Mouse (Mus musculus) urinary bladder, adult 2 months (tissue): ENCODE data around the gene Anks1b. TPM values are rescaled to one million over a fixed set of nuclear protein-coding genes. Genes with fewer than 3 reads are reported as not detected.

Experiments
- DNase-seq: peaks from one replicate; pipeline ENCODE4 v3.0.0; 2022; ENCODE audit warnings: low spot score
- polyA plus RNA-seq: library from polyadenylated mRNA; depleted of rRNA; stranded (reverse); fragments of >200 nt; gene quantifications from 2 replicates; pipeline ENCODE4 v1.2.3, GENCODE M21; 2012

Anks1b gene
- polyA plus RNA-seq, 1 experiment = 0.29 TPM

DNA sequence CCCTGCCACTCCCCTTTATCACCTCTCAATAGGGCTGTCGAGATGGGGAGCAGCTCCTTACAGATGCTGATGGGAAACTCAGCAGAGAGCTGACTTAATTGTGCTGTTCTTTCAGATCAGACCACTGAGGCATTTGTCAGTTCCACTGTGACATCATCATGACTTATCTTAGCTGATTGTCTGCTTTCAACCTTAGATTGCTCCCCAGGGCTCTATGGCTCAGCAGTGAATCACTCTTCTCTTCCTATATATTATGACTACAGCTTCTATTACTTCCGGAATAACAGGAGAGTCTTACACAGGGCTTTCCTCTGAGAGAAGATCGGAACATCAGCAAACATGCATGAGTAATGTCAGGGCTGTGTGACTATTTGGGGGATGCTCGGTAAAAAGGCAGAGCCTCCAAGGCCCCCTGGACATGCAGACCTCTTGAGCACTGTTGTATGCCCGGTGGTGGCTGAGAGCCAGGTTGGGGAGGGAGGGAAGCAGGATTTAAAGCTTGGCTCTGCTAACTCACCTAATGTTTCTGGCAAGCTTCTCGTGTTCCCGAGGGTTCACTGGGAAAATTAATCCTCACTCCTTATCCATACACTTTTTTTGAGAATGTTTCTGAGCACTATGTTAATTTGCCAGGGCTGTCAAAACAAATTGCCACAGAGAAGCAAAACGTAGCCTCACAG, 936.7 kb downstream of the Anks1b start:
- no peak for DNase-seq

DNA sequence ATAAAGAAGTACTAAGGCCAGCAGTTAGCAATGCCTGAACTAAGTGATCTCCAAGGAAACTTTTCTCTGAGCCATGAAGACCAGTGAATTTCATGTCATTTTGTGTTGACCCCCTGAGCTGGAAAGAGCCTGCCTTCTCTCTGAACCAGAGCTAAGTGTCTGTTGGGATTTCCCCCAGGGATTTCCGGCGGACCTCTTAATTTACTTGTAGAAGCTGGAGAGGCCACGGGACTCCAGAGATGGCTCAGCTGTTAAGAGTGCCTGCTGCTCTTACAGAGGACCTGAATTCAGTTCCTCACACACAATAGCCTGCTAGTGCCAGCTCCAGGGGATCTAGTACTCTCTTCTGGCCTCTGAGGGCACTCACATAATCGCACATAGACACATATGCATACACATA, 938.1 kb downstream of the Anks1b start:
- no peak for DNase-seq

DNA sequence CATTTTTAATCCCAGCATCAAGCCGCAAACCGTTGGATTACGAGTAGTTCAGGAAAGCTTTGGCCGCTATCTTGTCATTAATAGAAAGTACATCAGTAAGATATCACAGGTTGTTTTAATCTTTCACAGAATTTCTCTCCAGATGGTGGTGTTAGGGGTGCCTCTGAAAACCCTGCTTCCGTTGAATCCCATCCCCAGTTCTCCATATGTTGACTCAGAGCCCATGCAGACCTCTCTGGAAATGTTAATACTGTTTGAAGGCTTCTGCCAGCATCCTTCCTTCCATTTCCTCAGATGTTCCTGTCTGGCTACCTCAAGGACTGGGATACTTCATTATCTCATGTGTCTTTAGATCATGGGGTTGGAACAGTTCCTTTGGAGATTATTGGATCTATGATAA, 940.0 kb downstream of the Anks1b start:
- no peak for DNase-seq

DNA sequence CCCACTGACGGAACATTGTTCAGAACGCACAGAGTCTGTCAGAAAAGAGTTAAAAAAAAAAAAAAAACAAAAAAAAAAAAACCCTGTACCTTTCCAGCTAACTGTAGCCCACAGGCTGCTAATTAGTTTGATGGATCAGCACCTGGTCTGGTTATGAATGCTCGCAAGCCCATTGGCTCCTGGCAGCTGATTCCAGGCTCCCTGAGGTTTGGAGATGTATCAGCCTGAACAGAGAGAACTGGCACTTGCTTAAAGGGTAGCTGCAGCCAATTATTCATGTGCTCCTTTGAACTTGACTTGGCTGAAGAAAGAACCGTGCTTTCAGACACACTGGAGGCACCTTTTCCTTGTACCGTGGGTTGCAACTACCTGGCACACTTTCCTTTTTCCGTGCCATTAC, 941.1 kb downstream of the Anks1b start:
- DNase-seq = no peak

DNA sequence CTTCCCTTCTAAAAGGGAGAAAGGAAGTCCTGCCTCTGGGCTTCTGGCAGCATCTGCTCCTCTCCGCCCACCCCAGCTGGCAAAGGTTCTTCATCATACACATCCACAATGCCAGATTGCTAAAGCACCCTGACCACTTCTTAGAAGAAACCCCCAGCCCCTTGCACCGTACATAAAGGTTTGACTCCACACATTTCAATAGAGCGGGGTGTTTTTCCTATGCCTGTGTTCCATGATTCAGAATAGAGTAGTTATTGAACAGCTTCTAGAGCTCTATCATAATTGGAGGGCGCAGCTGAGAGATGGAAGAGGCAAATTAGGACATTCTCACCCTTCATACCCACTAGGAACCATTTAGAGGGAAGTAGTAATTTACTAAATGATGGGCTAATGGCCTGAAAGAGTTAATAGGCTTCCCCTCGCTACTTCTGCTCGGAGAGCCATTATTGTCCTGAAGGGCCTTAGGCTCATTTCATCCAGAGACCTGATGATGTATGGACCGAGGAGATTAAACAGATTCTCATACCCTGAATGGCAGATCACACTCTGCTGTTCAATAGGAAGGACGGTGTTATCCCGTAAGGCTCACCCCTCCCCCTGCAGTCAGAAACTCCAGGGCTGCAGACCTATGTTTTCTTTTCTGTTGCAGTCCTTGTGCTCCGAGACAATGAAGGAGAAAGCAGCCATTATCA, 945.1 kb downstream of the Anks1b start:
- DNase-seq = no peak

DNA sequence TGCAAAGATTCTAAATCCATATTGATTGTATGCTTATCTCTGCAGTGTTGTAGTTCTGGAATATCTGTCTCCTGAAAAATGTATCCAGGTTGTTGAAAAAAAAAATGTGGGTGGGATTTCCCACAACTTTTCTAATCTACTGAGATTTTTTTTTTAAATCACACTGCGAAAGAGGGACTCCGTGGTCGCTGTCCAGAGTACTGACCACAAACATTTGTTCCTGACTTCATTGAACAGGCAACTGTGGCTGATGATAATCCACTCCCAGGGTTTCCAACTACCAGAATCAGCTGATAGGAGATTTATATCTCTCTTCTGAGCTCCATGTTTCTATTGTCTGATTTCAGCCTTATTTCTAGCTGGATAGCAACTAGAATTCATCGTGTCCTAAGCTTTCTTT, 950.1 kb downstream of the Anks1b start:
- no peak for DNase-seq

DNA sequence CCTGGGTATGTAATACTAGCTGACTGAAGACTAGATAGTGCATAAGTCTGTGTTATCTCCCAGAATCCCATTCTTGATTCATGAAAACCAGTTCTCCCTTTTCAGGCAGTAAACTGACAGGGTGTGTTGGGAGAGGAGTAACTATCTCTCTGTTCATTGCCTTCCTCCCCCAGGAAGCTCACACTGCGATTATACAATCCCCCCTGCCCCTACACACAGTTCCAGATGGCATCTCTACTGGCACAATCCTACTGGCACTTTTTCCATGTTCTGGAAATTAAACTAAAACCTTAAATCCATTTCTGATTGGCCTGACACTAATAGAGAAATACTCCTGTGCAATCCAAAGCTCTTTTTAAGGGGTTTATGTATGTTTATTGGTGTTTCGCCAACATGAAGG, 951.4 kb downstream of the Anks1b start:
- DNase-seq = no peak

DNA sequence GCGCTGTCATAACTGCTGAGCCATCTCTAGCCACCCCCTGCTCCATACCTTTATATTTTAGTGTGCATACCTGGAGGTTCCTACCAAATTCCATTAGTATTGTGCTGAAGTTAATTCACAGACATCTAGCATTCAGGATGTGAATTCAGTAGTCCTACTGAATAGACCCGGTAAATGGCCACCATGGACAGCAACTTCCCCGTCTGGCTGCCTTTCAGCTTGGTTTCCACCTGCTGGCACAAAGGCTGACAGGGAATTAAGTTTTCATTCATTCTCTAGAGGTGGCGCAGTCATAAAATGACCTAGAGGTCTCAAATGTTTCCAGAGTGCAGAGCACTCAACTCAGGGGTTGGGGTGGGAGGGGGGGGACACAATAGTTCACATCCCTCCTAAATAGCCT, 953.6 kb downstream of the Anks1b start:
- DNase-seq = no peak

DNA sequence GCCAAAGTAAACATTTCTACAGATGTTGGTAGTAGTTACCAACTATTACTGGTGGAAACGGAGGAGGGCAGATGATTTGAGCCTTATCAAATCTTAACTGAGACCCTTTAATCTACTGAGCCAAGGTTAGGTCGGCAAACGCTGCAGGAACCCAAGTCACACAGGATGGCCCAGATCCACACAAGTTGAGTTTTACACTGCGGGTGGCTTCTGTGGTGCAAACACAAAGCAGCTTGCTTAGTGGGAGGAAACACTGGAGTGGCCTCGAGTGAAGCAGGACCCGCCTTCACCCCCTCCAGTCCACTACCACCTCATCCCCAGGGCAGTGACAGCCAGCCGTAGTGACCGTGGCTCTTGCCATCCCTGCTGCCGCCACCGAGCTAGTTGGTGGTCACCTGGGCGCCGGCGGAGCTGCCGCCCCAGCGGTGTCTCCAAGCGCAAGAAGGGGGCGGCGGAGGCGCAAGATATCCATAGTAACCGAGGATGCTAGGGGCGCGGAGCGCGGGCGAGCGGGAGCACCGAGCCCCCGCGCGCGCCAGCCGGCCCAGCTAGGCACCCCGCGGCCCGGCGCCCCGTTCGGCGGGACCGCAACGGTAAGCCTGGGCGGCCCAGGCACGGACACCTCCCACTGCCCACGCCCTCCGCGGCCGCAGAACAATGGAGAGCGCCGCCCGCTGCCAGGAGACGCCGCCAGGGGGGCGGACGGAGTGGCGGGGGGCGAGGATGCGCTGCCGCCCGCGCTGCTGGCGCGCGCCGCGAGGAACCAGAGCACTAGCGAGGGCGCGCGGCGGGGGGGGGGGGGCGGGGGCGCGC, 955.5 kb downstream of the Anks1b start:
- no peak for DNase-seq

DNA sequence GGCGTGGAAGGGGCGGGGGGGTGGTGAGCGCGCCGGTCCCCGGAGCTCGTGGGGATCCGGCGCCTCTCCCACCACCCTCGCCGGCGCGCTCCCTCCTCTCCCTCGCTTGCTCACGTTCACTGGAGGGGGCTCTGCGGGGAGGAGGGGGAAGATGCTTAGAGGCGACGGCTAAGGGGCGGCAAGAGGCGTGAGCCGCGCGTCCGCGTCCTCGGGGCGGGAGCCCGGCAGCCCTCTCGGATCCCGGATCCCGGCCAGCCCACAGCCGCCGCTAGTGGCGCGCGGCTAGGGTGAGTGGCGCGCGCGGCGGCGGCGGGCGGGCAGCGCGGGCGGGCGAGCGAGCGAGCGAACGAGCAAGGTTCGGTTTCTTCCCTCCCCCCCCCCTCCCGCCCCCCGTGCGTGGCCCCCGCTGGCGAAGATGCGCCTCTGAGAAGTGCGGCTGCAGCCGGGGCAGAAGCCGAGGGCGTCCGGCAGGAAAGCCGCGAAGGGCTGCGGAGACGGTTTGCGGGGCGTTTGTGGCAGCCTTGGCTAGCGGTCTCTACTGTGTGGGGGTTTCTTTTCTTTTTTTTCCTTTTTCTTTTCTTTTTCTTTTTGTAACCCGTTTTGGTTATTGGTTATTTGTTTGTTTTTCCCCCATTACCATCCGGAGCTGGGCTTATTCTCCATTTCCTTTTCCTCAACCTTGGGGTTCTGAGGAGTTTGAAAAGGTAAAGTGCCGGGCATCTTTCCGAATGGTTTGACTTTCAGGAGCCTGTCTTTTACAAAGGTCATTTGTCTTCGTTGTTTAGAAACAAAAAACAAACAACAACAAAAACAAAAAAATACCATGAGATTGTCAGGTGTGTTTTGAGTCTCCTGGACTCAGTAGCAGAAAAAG, 956.3 kb downstream of the Anks1b start:
- no peak for DNase-seq

DNA sequence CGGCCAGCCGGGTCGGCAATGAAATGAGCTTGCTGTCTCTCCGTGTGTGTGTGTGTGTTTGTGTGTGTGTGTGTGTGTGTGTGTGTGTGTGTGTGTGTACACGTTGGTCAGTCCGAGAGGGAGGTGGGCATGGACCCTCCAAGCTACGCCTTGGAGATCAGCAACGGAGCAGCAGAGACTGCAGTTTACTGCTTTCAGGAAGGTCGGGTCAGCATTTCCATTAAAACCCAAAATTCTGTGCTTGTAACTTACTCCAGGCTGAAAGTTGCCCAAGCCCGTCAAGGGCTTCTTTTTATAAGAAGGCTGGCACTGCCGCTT, 956.9 kb downstream of the Anks1b start:
- no peak for DNase-seq

DNA sequence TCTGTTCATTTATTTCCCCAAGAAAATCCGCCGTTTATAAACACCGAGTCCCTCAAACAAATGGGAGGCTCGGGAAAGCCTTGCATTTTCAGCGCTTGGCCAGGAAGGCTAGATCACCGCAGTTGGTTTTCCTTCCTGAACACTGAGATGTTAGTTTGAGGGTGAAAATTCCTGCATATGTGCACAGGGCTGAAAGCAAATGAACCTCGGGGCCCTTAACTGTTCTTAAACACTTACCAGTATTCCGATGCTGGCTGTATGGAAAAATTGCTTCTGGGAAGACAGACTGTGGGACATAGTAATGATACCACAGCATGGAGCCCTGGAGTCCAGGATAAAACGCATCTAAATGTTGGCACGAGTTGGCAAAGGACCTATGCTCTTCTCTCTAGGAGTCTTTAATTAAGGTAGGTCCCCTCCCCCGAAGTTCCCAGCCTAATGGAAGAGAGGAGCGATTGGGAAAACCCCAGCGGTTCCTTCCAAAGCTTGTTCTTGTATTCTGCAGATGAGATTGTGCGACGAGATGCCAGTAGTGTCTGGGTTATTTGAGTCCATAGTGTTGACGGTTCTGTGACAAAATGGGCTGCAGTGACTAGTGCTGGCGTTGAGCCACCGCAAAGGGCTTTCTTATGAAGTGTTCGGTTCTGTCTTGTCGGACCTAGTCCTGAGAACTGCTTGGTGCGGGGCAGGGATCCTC, 957.4 kb downstream of the Anks1b start:
- DNase-seq = no peak

DNA sequence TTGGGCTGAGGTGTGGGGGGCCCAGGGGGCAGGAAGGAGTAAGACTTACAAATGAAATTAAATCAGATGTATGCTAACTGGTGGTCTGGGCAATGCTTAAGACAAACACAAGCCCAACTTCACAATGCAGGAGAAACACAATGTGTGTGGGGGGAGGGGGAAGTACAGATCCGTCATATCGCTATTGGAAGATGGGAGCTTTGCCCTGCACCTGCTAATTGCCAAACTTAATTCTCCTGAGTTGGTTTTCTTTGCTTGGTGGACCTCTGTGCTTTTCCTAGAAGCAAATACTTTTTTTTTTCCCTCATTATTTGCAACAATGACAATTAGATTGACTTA, 957.9 kb downstream of the Anks1b start:
- DNase-seq = no peak

DNA sequence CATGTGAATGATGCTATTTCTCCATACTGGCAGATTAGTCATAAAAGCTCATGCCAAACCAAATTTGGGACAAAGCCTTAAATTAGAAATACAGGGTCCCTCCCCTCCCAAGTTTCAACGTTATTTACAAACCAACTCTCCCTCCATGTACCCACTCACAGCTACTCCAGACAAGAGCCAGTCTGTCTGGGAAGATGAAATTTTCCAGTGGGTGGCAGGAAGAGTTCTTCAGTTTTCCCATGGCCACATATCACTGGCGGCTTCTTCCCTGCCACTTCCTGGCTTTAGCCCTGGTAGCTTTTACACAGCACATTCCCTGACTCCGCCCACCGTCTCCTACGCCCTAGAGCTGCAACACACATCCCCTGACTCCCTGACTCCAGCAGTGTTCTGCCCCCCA, 961.0 kb downstream of the Anks1b start:
- DNase-seq = no peak

DNA sequence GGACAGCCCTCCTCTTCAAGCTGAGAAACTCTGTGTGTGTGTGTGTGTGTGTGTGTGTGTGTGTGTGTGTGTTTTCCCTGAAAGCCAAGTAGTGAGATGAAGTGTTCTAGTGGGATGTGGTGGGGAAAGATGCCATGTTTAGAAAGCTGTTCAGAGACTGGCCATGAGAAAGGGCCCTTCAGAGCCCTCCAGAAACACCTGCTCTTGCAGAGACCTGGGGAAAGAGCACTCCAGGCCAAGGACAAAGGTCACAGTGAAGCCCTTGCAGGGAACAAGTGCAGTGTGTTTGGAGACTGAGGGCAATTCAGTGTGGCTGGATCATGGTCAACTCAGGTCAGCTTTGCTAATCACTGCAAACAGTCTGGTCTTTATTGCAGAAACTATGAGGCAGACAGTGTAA, 961.9 kb downstream of the Anks1b start:
- DNase-seq = no peak

DNA sequence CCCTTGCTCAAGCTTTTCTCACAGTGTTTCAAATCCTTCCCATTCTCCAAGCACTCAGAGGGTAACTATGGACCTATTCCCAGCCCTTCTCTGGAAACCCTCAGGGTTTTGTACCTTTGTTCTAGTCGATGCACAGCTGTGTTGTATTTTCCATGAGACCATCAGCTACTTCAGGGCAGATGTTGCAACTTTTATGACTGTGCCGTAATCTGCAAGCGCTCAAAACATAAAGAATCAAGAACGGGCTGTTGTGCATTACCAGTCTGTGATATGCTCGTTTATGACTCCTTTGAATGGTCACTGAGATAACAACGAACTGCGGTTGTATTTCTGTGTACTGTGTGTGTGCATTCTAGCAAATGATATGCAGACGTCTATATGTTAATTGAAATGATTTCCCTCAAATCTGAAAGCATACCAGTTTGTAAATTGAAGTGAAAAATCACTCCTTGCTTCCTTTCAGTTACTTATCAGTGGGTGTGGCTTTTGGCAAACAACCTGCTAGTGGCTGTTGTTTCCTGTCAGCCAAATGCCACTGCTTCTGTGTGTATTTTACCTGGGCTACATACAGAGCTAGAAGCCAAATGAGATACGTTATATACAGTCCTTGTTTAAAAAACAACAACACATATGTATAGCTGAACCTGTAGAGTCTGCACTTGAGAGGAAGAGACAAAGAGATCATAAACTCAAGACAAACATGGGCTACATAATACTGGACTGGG, 966.5 kb downstream of the Anks1b start:
- no peak for DNase-seq

DNA sequence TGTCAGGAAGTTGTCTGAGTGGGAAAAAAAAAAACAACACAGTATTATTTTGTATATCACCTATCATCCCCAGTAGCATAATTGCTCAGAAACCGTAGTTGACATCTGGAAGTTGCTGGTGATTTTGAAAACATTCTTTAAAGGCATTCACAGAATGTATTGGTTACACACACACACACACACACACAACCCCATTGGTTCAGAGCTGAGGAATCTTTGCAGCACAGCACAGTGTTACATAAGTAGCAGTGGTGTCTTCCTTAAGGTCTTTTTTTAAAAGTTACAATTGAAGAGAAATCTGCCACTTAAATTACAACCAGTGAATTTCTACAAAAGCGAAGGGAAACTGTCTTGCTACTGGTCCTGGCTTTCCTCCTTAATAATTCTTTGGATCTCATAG, 969.1 kb downstream of the Anks1b start:
- DNase-seq = no peak

DNA sequence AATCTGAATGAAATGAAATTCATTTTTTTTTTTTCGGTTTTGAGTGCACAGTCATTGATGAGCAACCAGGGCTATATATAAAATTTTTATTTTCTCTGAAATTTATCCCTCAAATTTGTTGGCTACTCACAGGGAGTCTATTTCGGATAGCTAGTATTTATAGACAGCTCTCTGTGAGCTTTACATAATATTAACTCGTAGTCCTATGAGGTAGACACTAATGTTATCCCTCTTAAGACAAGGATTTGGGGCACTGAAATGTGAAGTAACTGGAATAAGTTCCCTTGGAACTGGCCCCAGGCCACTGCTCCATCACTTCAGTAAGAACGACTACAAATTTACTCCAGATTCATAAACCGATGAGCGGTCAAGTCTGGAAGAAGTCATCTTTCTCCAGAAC, 977.8 kb downstream of the Anks1b start:
- no peak for DNase-seq

DNA sequence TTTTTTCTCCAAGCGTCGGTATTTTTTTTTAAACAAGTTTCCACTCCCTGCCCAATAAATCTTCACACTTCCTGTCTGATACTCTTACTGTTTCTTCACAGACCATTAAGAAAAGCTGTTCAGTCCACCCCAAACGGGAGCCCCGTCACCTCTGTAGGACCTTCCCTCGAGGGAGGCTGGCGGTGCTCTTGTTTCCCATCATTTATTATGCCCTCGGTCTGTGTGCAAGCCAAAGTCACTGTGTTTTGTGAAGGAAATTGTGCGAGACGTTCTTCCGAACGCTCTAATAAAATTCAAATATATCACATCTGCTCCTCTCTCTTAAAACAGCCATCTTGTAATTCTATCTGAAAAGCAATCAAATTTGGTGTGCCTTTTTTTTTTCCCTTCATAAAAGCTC, 978.7 kb downstream of the Anks1b start:
- DNase-seq = no peak

DNA sequence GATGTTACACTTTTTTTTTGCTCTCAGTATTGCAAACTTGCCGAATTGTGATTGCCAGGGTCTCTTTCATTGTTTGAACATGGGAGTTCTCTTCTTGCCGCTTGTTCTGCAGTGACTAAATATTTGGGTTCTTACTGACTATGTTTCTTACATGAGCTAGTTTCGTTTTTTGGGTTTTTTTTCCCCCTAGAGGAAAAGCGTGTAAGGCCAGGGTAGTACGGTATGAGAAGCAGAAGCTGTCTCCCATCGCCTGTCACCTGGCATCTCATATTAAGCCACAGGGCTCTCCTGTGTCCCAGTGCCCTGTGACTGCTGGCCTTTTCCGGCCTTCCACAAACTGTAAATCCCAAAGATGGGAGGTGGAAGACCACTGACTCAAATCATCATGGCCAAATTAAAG, 979.1 kb downstream of the Anks1b start:
- DNase-seq = no peak

DNA sequence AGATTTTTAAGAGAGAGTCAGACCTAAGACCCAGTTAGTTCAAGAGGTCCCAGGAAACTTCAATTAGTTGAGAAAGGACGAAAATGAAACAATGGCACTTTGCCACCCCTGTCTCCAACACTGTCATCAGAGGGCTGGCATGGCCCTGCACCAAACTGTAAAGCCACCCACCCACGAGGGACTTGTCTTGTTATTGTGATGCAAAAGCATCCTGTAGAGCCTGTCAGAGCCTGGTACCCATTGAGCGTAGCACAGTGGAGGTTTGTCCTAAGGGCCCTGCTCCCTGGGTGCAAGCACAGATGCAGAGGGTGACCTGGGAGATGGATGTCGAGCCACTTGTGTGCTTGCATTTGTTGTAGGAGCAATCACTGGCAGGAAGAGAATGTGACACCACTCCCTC, 983.4 kb downstream of the Anks1b start:
- DNase-seq = no peak
